Mouse (Mus musculus) cerebellum, adult (tissue): ENCODE measurements around the gene Tnnt2.

Experiments
- ATAC-seq: cut with Nextera tagmentation; 2 replicates; pipeline ENCODE4 v1.9.2; 2017; ENCODE audit warnings: mild to moderate bottlenecking, moderate library complexity, mixed read lengths; ENCODE audit not compliant: insufficient number of reproducible peaks, low FRiP score, low TSS enrichment

The Tnnt2 gene

DNA sequence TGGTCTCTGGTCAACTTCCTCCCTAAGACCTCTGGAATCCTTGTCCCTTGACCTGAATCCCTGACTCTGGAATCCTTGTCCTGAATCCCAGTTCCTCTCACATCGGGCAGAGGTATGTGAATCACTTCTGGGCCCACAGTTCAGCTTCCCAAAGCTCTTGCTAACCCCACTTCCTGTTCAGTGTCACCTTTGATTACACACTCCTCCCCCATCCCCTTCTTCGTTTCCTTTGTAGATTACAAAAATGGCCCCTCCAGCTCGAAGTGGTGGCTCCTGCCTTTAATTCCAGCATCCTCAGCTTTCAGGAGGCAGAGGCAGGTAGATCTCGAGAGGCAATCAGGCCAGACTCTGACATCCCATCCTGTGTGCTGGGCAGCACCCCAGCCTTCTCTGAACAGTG, 18.6 kb upstream of the Tnnt2 start:
- no peak for ATAC-seq

DNA sequence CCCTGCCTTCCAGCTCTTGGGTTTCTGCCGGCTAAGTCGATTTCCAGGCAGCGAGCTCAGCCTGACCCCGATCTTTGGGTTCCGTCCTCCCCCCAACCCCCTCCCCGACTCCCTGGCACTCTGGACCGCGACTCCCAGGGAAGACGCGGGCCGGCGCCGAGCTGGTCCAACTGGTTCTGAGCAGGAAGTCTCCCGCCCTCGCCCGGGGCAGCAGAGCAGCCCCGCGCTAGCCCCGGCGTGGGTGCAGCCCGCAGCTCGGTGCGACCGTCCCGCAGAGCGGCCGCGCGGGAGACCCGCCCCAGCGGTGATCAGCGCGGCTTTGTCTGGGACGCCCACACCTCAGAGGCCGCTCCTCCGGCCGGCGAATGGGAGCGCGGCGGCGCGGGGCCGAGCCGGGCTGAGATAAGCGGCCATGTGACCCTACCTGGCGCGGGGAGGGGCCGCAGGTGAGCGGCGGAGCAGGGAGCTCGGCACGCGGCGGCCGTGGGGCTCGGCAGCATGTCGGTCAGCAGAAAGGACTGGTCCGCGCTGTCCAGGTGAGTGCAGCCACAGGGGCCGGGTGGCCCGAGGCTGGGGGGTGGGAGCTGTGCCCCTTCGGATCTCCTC, 17.6 kb upstream of the Tnnt2 start, which contains the start of gene Lad1:
TSS of gene Lad1 (plus strand) at position 118 of the 606 bp plus-strand sequence.
- no peak; the same call in 1 of the 2 replicates for ATAC-seq

DNA sequence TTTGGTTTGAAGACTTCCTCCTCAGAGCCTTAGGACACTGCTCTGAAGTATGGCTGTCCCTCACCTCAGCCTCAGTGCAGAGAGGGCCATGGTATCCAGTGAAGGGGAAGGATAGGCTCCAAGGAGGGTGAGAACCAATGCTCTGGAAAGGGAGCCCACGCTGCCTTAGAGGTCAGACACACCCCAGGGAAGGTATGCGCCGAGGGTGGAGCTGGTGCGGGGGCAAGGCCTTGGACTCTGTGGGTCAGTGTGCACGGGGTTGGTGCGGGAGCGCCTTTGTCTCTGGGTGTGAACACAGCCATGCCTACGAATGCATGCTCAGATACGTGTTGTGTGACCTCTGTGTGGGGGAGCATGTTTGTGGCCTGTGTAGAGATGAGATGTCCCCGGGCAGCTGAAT, 16.1 kb upstream of the Tnnt2 start:
- no peak for ATAC-seq

DNA sequence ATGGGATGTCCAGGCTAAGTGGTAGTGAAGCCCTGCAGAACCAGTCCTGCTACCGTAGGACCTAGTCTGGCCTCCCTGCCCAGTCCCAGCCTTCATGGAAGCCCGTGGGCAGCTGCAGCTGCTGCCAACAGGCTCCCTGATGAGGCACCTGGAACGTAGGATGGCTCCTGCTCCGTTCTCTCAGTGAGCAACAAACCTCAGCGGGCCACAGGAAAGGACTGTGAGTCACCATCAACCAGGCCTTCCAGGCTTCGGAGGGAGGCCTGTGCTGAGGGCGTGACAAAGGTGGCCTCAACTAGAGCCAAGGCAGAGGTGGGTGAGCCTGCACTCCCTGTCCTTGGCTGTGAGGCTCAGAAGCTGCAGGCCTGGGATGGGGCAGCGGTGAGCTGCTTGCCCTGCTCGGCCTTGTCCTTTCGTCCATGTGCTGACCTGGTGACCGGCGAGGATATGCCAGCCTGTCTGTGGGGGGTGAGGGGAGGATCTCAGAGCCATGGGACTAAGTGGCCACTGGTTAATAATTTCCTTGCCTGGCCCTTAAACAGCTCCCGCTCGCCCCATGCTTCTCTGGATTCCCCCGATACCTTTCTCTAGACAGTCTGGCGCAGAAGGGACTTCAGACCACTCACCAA, 15.3 kb upstream of the Tnnt2 start:
- ATAC-seq: no peak

DNA sequence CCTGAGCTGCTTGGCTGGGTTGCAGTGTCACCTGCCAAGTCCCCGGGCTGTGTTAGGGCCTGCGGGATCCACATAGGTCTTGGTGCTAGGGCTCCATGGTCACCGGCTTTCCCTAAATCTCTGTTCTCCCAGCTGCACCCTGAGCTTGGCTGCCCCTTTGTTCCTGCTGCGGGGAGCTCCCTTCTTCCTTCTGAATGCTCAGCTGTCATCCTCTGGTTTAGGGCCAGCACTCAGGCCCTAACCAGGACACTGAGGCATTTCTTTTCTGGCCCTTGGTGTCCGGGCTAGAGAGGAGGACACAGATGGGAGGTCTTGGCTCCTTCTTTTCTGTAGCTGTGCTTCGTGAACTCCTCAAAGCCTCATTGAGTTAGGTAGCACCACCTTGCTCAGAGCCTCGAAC, 14.4 kb upstream of the Tnnt2 start:
- no peak for ATAC-seq

DNA sequence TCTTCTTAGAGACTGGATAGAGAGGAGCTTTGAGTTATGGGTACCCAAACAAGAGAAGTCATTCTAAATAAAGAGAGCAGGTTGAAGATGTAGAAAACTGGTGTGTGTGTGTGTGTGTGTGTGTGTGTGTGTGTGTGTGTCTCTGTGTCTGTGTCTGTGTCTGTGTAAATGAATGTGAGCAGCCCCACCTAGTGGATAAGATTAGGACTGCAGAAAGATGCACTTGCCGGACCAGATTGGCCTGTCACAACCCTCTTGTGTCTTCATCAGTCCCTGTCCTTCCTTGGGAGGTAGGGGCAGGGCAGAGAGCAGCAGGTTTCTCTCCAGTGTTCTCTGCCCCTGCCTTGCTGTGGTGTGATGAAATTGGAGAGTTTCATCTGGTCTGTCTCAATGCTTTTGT, 7.2 kb upstream of the Tnnt2 start:
- no peak for ATAC-seq

DNA sequence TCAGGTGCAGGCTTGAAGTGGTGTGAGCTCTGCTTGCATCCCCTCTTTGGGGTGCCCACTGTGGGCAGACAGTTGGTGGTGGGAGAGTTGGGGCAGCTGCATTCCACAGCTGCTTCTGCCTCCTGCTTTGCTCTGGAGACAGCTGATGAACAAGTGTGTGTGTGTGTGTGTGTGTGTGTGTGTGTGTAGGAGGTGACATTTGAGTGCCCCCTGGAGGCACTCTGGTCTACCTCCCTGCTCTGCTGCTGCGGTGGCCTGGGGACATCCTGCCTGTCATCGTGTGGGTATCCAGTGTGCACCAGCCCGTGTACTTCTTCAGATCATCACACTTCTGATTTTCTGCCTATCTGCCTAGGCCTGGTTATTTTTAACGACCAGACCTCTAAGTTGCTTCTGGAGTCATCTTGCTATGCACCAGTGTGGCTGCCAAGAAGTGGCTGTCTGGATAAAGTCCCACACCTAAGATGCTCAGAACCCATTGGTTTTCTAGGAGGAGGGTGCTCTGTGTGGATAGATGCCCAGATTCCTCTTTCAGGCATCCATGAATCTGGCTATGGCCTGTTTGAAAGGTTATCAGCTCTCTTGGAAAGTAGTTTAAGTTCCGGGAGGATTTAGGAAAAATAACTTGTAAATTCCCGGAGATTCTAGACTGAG, 1.8 kb upstream of the Tnnt2 start:
- ATAC-seq: no peak

DNA sequence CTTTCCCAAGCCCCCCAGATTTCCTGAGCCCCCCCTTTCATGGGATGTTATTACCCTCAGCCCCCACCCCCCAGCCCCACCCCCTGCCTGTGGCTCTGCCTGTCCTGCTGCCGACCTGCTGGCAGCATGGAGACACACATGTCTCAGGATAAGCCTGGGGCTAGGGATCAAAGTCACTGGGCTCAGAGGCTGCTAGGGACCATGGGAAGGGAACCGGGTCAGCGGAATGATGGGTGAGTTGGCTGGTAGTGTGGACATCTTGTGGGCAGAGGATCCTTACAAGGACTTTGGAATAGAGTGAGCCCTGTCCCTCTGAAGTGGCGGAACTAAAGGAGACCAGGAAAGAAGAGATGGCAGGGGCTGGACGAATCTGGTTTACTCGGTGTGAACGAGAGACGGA, 1.2 kb upstream of the Tnnt2 start:
- no peak for ATAC-seq

DNA sequence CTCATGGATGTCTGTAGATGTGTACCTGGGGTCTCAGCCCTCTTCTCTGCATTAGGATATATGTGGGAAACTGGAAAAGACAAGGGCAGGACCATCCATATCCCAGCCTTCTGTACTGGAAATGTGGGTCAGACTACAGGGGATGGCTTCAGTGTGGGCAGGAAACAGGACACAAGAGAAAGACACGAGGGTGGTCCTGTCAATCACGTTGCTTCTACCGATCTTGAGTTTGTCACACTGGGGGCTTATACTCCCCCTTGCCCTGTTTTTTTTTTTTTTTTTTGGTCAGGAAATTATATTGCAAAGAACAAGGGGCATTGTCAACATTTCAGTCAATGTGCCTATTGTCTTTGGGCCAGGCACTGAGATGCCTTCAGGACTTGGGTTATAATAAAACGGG, 2.5 kb downstream of the Tnnt2 start:
- no peak for ATAC-seq

DNA sequence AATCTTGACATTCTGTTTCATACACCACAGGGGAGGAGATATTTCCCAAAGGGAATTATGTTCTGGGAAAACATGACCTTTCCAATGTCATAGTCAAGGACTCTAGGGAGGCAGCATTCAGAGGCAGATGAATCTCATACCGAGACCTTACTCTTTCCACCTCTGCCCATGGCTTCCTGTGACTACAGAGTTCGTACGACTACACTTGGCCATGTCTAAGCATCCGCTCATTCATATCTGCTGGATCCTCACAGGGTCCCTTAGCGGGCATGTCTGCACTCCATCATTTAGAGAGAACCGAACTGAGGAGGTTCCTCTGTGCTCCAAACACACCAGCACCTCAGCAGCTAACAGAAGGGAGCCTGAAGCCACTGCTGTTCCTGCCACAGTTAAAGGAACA, 2.9 kb downstream of the Tnnt2 start:
- ATAC-seq: no peak

DNA sequence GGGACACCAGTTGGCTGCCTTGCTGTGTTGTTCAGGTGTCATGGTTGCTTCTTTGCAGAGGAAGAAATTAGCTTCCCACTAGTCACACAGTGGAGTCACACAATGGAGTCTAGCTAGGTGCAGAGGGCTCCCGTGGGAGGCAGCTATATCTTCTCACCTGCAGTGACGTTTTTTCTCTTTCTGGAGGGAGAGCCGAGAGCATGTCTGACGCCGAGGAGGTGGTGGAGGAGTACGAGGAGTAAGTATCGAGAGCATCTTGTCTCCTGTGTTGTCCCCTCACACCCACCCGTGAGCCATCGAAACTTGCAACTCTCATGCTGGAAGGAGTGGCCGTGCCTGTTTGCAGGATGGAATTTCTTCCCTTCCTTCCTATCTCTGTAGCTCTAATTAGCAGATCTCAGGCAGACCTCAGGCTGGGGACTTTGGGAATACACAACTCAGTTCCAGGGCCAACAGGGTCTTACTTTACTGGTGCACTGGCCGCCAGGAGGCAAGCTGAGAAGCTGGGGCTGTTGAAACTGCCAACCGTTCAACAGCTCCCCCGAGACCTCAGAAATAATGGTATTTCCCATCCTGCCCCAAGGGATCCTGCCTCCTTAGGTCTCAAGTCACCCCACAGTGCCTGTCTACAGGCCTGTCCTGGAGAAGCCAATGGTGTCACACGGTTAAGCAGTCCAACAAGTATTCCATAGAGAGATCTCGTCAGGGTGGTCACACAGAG, 4.7 kb downstream of the Tnnt2 start:
- no peak for ATAC-seq

DNA sequence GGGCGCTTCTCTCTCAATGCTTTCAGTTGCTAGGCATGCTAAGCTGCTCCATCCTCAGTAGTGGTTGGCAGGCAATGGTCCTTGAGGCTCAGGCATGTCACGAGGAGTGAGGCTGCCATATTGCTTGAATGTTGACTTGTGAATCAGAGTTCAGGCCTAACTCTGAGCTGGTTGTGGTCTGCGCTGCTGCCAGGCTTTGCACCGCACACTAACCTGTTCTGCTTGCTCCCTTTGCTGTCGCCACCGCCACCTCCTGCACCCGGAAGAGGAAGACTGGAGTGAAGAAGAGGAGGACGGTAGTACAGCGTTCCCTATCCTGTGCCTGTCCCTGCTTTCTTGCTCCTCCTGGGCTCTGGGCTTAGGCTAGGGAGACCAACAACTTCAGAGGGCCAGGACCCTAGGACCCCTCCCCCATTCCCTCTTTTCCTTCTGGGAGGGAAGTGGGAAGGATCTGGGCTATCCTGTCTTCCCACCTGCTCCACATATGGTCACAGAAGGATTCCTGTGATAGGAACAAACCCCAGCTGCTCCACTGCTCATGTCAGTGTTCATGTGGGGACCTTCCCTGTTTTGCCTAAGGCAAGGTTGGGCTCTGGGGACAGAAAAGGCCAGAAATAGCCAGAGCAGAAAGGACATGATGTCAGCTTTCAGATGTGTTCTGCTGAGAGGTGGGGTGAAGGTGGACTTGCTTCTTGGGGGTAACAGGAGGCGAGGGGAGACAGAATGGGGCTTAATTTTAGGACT, 7.5 kb downstream of the Tnnt2 start:
- ATAC-seq: no peak

DNA sequence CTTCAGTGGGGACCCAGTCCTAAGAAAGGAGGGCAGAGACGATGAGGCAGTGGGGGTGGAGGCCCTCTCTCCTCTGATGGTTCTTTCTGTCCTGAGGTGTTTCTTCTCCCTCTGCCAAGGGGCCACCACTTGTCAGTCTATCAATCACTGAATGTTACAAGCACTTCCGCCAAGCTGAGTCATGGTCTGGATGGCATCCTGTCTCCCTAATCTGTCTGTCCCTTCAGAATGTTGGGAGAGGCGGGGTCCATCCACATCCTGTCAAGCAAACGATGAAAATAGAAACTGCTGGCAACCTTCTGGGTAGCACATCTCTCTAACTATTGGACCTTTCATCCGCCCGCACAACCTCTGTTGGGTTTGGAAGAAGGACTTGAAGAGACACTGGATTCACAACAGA, 8.3 kb downstream of the Tnnt2 start:
- ATAC-seq: no peak

DNA sequence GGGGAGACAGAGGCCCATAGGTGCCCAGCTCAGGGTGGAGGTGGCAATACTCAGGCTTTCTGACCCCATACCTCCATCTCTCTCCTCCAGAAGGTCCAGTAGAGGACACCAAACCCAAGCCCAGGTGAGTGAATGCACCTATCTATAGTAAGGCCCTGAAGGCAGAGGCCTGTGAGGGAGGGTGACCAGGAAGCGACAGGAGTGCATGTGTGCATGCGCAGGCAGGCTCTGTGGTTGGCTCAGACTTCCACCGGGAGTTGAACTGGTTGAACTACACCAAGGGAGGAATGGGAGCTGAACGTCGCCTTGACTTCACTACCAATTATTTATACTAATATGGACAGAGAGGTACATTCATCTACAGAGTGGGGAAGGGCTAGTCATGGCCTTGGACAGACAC, 10.5 kb downstream of the Tnnt2 start:
- ATAC-seq: no peak

DNA sequence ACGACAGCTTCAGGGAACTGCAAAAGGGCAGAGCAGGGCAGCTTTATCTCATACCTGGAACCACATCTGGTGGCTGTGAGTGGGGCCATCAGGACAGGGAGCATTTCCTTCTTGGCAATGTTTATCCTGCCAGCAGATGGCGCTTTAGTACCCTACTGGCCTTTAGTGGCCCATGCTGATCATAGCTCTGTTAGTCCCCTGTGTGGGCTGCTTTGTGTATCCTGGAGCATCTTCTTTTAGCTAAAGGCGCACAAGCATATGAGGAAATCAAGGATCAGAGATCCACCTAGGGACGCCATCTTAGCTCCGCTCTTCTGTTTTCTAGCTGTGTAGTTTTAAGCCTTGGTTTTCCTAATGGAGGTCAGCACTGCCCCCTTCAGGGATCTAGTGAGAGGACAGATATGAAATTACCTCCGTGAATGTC, 11.0 kb downstream of the Tnnt2 start:
- no peak for ATAC-seq

DNA sequence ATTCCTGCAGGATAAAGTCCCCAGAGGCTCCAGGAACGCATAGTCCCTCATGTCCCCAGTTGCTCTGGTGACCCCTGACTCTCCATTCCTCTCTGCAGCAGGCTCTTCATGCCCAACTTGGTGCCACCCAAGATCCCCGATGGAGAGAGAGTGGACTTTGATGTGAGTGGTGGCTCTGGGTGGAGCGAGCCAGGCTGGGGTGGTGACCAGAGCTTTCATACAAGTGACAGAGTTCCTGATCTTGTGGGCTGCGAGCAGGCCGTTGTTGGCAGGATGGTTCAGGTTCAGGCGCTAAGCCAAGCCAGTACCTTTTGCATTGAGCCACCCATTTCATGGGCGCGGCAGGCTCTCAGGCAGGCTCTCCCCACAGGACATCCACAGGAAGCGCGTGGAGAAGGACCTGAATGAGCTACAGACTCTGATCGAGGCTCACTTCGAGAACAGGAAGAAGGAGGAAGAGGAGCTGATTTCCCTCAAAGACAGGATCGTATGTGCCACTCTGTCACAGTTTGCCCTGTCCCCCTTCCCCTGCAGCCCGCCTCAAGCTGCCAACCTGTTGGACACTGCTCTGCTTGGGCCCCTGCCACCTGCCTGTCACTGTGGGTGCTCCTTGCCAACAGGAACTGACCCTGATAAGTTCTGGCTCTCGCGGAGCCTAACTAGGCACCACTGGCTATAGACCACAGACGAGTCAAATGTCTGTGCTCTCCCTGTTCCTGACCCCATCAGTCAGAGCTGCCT, 11.6 kb downstream of the Tnnt2 start:
- no peak for ATAC-seq

DNA sequence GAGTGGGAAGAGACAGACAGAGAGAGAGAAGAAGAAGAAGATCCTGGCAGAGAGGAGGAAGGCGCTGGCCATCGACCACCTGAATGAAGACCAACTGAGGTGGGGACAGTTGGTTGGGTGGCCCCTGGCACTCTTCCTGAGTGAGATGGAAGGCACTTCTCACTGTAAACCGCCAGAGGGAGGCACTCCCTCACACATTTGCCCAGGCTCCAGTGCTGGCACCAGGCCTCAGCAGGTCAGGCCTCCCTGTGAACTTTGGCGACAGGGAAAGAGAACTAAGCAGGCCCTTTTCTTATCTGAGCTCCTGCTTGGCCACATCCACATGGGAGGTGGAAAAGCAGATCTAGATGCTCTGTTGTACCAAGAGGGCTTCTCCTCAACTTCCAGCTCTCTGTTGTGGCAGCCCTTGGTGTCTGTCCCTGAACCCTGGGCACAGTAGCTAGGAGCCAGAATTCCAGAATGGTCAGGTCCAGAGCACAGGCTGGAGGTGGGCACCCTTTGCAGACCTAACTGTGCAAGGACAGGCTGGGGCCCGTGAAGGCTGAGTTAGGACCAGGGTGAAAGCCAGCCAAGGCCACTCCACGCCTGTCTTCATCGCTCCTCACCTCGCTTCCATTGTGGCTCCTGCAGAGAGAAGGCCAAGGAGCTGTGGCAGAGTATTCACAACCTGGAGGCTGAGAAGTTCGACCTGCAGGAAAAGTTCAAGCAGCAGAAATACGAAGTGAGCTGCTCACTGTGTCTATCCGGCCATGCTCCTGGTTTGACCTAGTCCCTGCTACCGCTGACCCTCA, 14.8 kb downstream of the Tnnt2 start:
- no peak for ATAC-seq

DNA sequence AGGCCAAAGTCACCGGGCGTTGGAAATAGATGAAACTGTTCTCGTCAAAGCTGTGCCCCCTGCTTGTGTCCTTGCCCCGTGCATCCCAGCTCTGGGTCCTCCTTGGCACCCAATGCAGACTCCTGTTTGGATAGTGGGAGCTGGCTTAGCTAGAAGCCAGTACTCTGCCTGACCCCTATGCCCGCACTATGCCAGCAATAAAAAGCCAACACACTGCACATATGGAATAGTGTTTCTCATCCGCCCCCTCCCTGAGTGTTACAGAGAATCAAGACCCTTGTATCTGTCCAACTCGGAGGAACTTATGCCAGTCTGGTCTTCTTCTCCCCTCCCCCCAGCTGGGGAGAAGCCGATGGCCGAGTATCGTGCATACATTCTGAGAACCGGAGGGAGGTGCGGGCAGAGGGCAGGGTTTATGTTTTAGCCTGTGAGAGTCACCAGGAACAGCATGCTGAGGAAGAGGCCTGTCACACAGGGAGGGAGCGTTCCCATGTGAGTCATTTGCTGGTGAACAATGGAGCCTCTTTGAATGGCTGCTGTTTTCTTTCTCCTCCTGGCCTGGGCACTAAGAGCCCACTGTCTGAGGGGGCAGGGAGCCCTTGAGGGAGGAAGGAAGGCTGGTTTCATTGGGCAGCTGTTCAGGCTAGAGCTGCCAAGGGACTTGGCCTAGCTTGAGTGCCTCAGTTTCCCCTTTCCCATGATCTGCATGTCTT, 16.0 kb downstream of the Tnnt2 start:
- ATAC-seq: no peak

DNA sequence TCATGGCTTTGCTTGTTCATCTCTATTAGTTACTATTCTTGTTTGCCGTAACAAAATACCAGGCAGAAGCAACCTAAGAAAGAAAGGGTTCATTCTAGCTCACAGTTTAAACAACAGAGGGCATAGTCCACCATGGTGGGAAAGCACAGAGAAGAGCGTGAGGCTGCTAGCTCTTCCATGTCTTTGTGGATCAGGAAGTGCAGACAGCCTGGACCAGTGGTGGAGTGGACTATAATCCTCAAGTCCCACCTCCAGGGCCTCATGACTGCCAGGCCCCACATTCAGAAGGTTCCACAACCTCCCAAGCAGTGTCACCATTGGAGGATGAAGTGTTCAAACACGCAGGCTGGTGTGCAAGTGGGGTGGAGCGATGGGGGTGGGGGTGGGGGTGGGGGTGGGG, 17.0 kb downstream of the Tnnt2 start:
- ATAC-seq: no peak
